Mouse (Mus musculus) T-helper 1 cell (primary cell): ENCODE data around the gene Tmem106c.

ENCODE experiments used
- in situ Hi-C: fragments of 300-600 bp; cut with MboI, MseI; formaldehyde crosslinking; loops from one replicate; pipeline ENCODE4 v1.15.1; 2025; ENCODE audit warnings: high pct_unique_total_duplicates

The Tmem106c gene

GRCm38 (mm10) chr15:97952137-97952888, 11.7 kb upstream of the Tmem106c start:
- in situ Hi-C loops: no loop called here

GRCm38 (mm10) chr15:97952889-97953189, 11.2 kb upstream of the Tmem106c start:
- in situ Hi-C loops: no loop called here

- in situ Hi-C loops: no loop called here
Measured at GRCm38 (mm10) chr15:97954671-97955070, 9.3 kb upstream of the Tmem106c start.

GRCm38 (mm10) chr15:97955286-97955685, 8.7 kb upstream of the Tmem106c start:
- in situ Hi-C loops: no loop called here

- in situ Hi-C loops: no loop called here
Measured at GRCm38 (mm10) chr15:97955742-97956141, 8.3 kb upstream of the Tmem106c start.

- in situ Hi-C loops: no loop called here
Measured at GRCm38 (mm10) chr15:97956416-97956815, 7.6 kb upstream of the Tmem106c start.

- in situ Hi-C loops: no loop called here
Measured at GRCm38 (mm10) chr15:97963329-97963988, 541 bp upstream of the Tmem106c start.

- in situ Hi-C loops: no loop called here
Measured at GRCm38 (mm10) chr15:97964836-97965187, 812 bp downstream of the Tmem106c start.

- in situ Hi-C loops: no loop called here
Measured at GRCm38 (mm10) chr15:97965311-97966045, 1.5 kb downstream of the Tmem106c start.

- in situ Hi-C loops: loop anchor here (5.0 kb wide), 1 partner anchor 108 kb away; no protein-coding TSS in a partner anchor
Measured at GRCm38 (mm10) chr15:97970299-97970698, 6.3 kb downstream of the Tmem106c start.

- in situ Hi-C loops: loop anchor here (5.0 kb wide), 1 partner anchor 110 kb away; no protein-coding TSS in a partner anchor
Measured at GRCm38 (mm10) chr15:97972580-97972979, 8.6 kb downstream of the Tmem106c start.

GRCm38 (mm10) chr15:97973248-97974005, 9.4 kb downstream of the Tmem106c start:
- in situ Hi-C loops: loop anchor here (5.0 kb wide), 1 partner anchor 111 kb away; no protein-coding TSS in a partner anchor

GRCm38 (mm10) chr15:97981560-97981959, 17.6 kb downstream of the Tmem106c start:
- in situ Hi-C loops: no loop called here

GRCm38 (mm10) chr15:97989544-97989943, 25.5 kb downstream of the Tmem106c start:
- in situ Hi-C loops: no loop called here

- in situ Hi-C loops: no loop called here
Measured at GRCm38 (mm10) chr15:97990124-97990523, 26.1 kb downstream of the Tmem106c start.

- in situ Hi-C loops: no loop called here
Measured at GRCm38 (mm10) chr15:97990721-97991120, 26.7 kb downstream of the Tmem106c start.

- in situ Hi-C loops: no loop called here
Measured at GRCm38 (mm10) chr15:97991285-97991895, 27.4 kb downstream of the Tmem106c start.

- in situ Hi-C loops: no loop called here
Measured at GRCm38 (mm10) chr15:97992027-97992711, 28.2 kb downstream of the Tmem106c start.

- in situ Hi-C loops: no loop called here
Measured at GRCm38 (mm10) chr15:97992712-97993286, 28.8 kb downstream of the Tmem106c start.

- in situ Hi-C loops: no loop called here
Measured at GRCm38 (mm10) chr15:97996716-97997256, 32.8 kb downstream of the Tmem106c start.
